Mouse (Mus musculus): ENCODE results near the gene Cntrob.
"Not testable (repeated sequence)": the region's sequence is repeated elsewhere in the genome, so short reads cannot be mapped to it uniquely, and the experiment has no call there.

Cntrob gene

DNA sequence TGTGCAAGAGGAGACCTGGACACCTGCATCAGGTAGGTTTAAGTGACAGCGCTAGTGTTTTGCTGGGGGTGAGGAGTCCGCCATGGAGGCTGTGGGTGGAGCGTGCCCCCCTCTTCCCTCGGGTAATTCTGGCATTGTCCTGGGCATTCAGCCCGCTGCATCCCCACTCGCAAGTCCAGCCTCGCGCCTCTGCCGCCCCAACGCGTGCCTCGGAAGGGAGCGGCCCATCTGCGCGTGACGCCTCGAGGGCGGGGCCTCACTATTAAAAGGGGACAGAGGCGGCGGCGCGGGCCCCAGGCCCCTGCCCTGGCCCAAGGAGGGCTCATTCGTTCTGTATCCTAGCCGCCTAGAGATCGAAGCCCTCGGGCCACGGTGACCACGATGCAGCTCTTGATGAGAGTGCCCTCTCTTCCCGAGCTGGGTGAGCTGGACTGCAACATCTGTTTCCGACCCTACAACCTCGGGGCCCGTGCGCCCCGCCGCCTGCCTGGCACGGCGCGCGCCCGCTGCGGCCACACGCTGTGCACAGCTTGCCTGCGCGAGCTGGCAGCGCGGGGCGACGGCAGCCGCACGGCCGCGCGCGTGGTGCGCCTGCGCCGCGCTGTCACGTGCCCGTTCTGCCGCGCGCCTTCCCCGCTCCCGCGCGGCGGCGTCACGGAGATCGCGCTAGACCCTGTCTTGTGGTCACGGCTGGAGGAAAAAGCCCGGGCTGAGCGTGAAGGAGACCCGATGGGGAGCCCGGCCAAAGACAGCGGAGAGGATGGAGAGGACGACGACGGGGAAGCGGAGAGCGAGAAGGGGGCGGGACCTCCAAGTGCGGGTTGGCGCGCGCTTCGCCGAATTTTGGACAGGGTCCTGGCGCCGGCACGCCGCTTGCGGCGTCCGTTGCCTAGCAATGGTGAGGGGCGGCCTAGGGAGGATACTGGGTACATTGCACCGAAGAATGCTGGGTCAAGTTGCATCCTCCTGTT is 16.9 kb upstream of the Cntrob start, which contains the start of gene Rnf227:
Gene Rnf227 (plus strand): TSS at position 301 of the 971 bp plus-strand sequence.
- no peak for DNase-seq (ENCODE audit: low read depth)

DNA sequence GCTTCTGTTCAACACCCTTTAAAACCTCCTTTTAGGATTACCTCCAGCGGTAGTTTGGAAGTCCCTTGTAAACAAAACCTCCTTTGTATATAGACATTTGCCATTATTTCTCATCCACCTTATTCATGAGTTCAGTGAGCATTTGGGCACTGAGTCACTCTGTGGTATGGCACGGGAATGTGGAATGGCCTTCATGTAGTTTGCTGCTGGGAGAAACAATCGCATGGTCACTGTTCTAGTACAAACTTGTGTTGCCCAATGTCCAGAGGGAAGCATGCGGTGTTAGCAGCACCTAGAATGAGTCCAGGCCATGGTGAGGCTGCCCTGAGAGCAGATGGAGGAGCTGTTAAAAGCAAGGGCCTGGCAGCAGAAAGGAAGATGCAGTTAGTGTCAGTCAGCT is 11.2 kb upstream of the Cntrob start:
- no peak for DNase-seq (ENCODE audit: low read depth)

DNA sequence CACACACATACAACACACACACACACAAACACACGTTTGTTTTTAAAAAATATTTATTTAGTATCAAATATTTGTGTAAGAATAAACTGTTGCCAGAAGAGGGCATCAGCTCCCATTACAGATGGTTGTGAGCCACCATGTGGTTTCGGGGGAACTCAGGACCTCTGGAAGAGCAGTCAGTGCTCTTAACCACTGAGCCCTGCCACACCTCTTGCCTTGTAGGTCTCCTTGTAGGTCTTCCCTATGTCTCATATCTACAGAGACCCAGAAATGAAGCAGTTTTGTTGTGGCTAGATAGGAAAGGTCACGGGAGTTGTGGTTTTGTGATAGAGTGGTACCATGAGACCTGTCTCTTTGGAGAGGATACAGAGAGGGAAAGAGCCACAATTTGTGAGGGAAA is 10.3 kb upstream of the Cntrob start:
- DNase-seq (ENCODE audit: low read depth), result no peak

DNA sequence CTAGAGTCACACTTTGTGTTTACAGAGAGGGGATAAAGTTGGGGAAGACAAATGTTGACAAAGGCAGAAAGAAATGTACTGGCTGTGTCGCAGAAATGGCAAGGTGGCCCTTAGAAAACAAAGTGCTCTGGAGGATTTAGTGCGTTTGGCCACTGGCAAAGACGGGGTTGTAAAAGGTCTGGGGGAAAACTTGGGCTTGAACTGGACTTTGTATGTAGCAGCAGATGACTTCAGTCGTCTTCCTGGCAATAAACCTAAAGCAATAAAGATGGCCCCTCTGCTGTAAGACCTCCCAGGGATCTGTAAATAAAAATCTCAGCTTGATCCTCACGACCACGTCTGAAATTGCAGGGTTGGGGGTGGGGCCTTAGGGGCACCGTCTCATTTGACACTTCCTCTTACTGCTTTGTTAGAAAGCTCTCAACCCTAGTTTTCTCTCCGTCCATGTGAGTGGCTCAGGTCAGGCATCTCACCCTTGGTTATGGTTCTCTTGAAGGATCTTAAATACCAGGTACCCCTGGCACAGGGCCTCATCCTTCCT is 9.2 kb upstream of the Cntrob start:
- DNase-seq (ENCODE audit: low read depth), result no peak

DNA sequence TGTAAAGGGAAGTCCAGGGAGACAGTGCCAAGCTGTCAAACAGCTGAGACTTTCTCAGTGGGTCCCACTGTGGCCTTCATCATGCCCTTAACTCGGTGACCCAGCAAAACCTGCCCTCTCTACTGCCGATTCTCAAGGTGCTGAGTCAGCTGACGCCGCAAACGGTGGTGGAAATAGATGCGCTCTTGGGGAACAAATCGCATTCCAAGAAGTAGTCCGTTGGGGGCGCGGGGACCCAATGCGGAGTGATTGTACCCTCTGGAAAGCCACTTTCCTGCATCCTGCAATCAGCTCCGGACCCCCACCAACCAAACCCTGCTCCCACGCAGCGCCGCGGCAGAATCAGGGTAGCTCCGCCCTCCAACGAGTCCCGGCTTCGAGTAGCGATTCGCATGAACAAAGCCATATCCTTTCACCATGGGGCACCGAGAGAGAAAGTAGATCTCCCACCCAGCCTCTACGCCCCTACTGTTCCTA is 8.4 kb upstream of the Cntrob start:
- DNase-seq (ENCODE audit: low read depth), result no peak

DNA sequence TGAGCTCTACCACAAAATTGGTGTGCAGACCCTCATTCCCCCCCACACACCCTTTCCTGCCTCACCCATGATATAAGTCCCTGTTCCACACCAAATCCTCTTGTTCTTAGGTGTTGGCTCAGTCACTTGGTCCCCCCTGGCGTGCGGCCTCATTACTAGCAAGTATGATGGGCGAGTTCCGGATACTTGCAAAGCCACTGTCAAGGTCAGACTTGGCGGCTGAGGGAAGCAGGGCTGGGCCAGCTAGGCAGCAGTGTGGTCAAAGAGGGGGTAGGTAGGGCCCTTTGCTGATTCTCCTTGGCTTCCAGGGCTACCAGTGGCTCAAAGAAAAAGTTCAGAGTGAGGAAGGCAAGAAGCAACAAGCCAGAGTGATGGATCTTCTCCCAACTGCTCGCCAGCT is 7.6 kb upstream of the Cntrob start:
- DNase-seq (ENCODE audit: low read depth), result no peak

DNA sequence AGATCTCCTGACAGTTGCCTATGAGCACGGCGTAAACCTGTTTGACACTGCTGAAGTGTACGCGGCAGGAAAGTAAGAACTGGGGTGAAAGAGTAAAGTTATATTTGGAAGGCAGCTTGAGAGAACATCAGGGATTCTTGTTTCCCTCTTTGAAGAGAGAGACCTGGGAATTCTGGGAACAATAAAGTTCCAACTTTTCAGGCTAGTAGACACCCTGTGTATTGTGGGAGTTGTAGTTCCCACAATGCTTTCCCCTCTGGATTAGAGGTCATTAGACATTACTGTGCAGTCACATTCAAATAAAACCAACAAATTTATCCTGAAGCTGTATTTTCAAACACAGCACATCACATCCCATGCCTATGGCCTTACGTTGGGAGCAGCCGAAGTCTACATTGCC is 4.9 kb upstream of the Cntrob start:
- DNase-seq (ENCODE audit: low read depth), result no peak

DNA sequence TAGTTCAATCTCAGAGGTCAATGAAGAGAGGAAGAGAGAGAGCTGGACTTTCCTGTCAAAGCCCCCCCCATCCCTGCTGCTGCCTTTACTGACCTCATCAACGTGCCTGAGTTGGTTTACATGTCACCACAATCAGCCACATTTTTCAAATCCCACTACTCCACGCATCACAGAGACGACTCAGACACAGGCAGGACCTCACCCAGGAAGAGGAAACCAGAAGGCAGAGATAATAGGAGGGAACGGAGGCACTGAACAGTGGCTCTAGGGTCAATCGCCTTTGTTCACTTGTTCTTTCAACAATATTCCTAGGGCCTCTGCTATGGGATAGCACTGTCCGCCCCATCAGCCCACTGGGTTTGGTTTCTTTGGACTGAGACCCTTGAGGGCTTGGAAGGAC is 4.1 kb upstream of the Cntrob start:
- no peak for DNase-seq (ENCODE audit: low read depth)

DNA sequence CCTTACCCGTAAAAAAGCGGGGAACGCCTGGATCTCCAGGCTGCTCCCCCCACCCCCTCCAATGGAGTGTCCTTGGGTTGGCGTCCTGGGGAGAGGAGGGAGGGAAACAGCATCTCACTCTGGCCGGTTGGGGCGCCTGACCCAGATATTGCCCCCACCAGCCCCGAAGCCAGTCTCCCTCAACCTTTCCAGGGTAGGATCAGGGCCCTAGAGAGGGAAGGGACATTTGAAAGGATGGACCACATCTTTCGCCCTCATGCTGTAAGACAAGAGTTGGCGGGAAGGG is 3.5 kb upstream of the Cntrob start:
- no peak for DNase-seq (ENCODE audit: low read depth)

DNA sequence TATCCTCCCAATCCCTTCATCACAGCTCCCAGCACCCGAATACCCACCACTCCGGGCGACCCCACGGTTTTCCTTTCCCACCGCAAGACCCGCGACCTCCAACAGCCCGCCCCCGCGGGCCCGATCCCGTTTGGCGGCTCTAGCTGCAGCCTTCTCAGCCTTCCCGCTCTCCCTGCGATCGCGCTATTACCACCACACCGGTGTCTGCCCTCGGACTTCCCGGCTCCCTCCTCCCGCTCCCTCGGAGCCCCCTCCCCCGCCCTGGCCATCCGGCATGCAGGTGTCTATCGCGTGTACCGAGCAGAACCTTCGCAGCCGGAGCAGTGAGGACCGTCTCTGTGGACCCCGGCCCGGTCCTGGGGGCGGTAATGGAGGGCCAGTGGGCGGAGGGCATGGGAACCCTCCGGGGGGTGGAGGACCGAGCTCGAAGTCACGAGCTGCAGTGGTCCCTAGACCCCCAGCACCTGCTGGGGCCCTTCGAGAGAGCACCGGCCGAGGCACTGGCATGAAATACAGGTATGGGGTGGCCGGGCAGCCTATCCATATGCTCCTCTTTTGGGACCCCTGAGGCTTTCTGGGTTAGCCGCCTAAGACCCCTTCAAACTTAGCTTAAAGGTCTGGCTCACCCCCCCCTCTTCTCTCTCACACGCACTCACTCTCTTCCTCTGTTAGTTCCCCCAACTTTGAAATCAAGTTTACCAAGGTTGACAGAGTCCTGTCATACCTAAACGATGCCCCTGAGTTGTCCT is 3.0 kb upstream of the Cntrob start:
- DNase-seq (ENCODE audit: low read depth), result no peak

DNA sequence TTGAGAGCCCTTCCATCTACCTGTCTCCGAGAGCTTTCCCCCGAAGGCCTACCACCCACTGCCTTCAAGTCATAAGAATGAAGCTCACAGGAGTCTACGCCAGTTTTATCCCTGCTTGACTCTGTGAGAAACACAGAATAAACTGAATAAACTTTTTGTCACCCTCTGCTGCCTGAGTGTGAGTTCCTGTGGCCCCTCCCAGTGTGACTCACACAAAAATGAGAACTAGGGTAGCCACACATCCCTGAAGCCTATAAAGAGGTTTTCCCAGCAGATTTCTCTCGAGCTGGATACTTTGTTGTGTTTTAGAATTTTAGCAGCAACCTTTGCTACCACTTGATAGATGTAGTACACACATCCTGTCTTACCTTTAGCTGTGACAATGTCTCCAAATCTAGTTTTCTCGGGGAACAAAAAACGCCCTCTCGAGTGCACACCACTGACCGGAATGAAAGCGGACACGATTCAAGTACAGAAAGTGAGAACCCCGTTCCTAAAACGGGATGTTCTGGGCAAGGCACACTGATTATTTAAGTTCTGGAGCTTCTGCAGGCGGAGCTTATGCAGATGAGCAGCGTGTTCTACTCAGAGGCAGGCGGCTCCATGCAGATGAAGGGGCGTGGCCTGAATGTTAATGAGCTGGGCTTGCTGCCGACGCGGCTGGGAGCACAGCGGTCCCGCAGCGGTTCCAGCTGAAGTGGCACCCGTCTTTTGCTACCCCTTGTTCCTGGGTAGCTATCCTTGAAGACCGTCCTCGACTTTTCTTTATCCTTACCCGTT is 2.2 kb upstream of the Cntrob start, which contains the start of gene Kcnab3:
Gene Kcnab3 (plus strand): TSS at position 631 of the 780 bp plus-strand sequence.
- DNase-seq (ENCODE audit: low read depth), result peak; percentile 88

DNA sequence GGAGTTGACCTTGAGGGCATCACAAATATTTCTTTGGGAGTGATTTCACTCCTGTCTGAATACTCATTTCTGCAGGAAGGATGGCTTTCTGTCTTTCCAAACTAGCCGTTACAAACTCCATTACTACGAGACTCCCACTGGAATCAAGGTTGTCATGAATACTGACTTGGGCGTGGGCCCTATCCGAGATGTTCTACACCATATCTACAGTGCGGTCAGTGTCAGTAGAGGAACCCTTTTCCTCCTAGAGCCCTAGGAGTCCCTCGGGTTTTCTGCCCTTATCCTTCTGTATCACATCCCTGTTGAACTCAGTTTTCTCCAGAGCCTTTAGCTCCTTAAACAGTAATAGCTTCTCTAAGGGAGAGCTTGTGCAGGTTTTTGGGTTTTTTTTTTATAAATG is 1.2 kb upstream of the Cntrob start:
- DNase-seq (ENCODE audit: low read depth), result no peak

DNA sequence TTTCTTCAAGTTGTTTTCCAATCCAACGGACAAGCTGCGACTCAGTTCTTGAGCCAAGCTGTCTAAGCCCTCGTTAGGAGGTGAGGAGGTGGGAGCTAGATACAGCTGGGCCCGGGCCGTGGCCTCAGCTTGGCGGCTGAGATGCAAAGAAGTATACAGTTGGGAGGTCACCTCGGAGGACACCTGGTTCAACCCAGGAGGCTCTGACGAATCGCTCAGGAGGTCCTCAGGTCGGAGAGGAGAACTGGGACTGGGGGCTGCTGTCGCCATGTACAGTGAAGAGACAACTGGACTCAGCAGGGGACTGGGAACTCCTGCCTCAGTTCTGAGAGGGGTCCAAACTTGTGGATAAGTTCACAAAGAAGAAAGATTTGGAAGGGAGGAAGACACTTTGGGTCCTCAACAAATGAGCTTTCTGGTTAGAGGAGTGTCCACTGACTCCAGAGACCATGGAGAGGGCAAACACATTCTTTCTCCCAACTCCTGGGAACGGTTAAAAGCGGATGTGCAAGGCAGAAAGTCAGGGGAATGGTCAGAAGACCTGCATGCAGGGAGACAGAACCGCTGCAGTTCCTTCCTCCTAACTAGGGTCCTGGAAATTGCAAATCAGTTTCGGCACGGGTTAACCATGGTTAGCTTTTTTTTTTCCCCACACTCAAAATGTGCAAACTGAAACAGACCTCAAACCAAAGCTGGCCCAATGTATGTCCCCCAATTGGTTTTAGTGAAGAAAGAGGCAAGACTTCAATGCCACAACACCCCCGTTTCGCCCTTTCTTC is 693 bp downstream of the Cntrob start:
- DNase-seq (ENCODE audit: low read depth), result no peak

DNA sequence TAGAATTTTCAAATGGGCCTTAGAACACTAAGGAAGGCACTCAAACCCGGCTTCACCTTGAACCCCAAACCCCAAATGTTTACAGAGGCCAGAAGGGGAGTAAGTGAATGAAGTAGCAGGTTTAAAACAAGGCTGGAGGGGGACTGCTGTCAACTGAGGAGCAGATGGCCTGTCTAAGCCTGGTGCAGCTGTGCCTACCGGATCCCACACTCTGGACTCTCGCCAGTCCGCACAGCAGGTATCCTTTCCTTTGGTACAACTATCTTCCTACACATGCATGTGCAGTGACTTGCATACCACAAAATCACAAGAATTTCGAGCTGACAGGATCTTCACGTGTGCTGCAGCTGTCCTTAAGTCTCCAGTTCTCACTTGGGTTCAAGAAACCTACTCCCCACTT is 1.6 kb downstream of the Cntrob start:
- DNase-seq (ENCODE audit: low read depth), result no peak

DNA sequence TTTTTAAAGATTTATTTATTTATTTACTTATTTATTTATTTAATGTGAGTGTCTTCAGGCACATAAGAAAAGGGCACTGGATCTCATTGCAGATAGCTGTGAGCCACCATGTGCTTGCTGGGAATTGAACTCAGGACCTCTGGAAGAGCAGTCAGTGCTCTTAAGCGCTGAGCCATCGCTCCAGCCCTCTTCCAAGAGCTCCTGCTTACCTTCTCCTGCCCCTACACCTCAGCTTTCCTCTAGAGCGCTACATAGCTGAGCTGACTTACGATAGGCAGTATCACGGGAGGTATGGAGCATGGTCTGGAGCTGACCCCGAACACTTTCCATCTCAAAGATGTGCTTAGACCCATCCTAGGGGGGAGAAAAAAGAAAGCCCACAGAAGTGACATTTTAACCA is 2.0 kb downstream of the Cntrob start:
- DNase-seq (ENCODE audit: low read depth), result no peak

DNA sequence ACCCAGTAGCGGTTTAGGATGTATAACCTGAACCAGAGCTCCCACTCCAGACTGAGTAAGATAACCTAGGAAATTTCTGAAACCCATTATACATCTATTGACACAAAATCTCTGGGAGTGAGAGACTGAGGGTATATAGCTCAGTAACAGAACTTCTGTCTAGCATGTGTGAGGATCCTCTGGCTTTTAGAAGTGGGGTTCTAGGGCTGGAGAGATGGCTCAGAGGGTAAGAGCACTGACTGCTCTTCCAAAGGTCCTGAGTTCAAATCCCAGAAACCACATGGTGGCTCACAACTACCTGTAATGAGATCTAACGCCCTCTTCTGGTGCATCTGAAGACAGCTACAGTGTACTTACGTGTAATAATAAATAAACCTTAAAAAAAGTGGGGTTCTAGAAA is 5.6 kb downstream of the Cntrob start:
- DNase-seq (ENCODE audit: low read depth), result not testable (repeated sequence)

DNA sequence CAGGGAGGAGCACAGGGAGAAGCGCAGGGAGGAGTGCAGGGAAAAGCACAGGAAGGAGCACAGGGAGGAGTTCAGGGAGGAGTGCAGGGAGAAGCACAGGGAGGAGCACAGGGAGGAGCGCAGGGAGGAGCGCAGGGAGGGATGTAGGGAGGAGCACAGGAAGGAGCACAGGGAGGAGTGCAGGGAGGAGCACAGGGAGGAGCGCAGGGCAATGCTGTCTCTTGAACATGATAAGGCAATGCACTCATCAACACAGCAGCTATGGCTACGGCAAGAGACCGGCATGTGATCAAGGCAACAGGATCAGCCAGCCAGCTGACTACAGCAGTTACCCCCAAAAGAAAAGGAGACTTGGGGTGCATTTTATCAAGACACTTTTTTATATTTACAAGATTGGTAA is 7.2 kb downstream of the Cntrob start:
- DNase-seq (ENCODE audit: low read depth), result no peak

DNA sequence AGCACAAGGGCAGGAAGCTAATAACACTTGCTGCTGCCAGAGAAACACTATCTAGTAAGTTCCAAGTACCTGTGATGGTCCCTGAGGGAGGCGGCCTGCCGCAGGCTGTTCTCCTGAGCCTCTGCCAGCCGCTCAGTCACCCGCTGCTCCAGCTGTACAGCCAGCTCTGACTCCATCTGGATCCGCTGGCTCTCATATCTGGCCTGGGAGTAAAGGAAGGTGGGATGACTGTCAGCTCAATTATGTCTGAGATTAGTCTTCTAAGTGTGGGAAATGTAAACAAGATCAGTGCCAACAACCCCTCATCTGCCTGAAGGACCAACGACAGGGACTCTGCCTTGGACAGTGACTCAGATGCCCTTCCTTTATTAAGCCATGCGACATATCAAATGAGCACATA is 12.3 kb downstream of the Cntrob start:
- no peak for DNase-seq (ENCODE audit: low read depth)

DNA sequence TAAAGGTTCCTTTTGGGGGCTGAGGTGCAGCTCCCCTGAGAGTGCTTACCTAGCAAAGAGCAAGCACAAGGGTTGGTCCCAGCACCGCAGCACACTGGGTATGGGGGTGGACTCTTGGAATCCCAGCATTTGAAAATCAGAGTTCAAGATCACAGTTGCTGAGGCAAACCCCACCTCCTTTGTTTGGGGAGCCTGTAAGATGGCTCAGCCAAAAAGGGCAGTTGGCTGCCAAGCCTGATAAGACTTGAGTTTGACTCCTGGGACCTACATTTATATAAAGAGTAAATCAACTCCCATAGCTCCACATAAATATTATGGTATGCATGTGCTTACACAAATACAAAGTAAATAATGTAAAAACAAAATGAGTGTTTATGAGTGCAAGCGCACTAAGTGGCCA is 17.5 kb downstream of the Cntrob start:
- no peak for DNase-seq (ENCODE audit: low read depth)

DNA sequence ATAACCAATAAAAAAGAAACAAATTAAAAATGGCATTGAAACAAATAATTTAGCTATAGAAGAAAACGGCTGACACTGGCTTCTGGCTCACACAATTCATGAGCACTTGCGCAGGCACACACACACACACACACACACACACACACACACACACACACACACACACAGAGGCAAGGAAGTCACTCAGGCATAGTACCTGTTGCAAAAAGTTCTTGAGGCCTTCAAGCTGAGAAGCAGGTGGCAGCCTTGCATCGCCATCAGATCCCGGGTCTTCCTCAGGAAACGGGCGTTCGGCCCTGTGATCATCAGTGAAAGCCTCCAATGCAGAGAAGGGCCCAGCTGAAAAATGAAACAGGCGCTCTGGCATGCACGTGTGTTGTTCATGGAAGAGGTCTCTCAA is 18.3 kb downstream of the Cntrob start:
- DNase-seq (ENCODE audit: low read depth), result no peak

DNA sequence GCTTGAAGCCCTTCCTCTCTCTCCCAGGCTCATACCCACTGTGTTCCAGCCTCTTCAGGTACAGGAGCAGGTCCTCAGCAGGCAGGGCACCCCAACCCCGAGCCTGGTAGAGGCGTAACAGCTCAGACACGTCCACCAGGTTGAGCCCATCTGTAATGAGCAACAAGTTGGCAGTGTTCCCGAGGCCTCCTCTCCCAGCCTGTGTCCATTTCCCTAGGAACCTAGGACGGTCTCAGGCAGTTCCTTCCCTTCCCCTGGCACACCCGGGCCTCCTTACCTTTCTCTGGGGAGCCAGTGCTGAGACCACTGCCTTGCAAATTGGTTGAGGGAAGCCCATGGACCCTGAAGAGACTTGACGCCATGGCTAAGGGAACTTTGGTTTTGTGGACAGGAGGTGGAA is 20.8 kb downstream of the Cntrob start:
- no peak for DNase-seq (ENCODE audit: low read depth)

Measured in c-Kit-positive CD71-negative TER-119-negative erythroid progenitor cells, embryonic 14.5 days (primary cell).